Mouse (Mus musculus) Patski (cell line): ENCODE measurements at regions not wholly inside any gene's neighbourhood (a gene's known extent, or its start where the extent isn't known, plus 50 kb on each side); places are given as distances from the start of the nearest gene placed in this dataset.

Experiments used
- ATAC-seq: fragments of 100-300 bp; one replicate; pipeline ENCODE4 v1.8.0; 2021
- CTCF ChIA-PET: fragments of 350-600 bp; sonication (Branson Sonifier 250); formaldehyde crosslinking; loops from one replicate; lab custom pipeline; 2022; ENCODE audit warnings: inconsistent platforms; lab: Charles Lee
- POLR2A ChIA-PET: fragments of 350-600 bp; sonication (Branson Sonifier 250); formaldehyde crosslinking; loops from one replicate; lab custom pipeline; 2022; ENCODE audit warnings: antibody characterized with exemption, inconsistent platforms; lab: Charles Lee
- DNase-seq: peaks from one replicate; pipeline ENCODE4 v3.0.0-alpha.2; 2011; ENCODE audit warnings: low read depth, low spot score
- H3K27me3 ChIP-seq: fragments of 371-371 bp; one replicate; pipeline ENCODE4 v1.5.1; 2021
- CTCF ChIP-seq: fragments of 100-300 bp; IDR thresholded peaks from one replicate; pipeline ENCODE4 v1.5.1; 2021
- in situ Hi-C: fragments of 300-500 bp; cut with MboI; formaldehyde crosslinking; loops from 3 replicates; pipeline ENCODE4 v1.11.1; 2018; ENCODE audit warnings: low pct_unique_long_range_greater_than_20kb, mixed read lengths

GRCm38 (mm10) chr17:4724031-4724430 lies 270.1 kb upstream of the Arid1b start:
- POLR2A ChIA-PET, result no interaction called here
- CTCF ChIA-PET, result no interaction called here
- in situ Hi-C loops, result no loop called here
- ATAC-seq (no peak), DNase-seq (no peak)
- TF ChIP-seq CTCF, result no peak
- no peaks in the 10 kb centered on the region for H3K27me3 ChIP-seq

- in situ Hi-C loops, result no loop called here
- no peak for DNase-seq
- CTCF ChIA-PET, result no interaction called here
- H3K27me3 ChIP-seq, result no peaks in the 10 kb centered on the region
- no peak for ATAC-seq
- no peak for TF ChIP-seq CTCF
- POLR2A ChIA-PET, result no interaction called here
Observed at GRCm38 (mm10) chr17:4726331-4726741, 267.8 kb upstream of the Arid1b start.

DNA sequence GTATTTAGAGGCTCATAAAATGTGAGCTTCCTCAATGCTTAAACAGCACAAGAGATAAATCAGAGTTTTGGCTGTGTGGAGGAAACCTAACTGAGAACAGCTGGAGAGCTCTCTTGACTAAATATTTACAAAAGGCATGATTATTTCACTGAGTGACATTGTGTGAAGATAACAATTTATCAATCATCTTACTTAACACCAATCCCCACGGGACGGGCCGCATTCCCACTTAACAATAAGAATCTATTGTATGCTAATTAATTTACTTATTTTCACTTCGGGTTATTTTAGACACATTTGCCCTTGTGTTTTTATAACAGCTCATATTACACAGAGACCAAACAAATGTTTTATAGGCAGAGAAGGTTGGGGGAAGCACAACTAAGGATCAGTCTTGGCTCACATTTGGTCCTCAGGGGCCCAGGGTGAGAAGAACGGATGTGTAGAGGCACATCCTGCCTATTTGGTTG lies 259.7 kb upstream of the Arid1b start:
- no peak for DNase-seq

DNA sequence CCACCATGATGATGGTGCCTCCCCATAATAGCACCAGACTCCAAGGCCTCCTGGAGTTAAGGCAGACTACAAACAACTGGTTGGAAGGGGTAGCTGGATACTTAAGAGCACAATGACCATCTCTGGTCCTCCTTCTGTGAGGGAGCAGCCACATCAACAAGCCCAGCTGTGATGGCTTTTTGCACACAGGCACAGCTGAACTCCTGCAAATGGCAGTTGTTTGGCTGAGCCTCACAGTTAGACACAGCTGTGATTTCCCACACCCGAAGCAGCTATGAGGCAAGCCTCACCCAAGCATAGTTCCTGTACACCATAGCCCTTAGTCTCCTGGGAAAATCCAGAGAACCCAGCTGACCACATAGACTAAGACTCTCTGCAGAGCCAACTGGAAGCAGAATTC lies 258.9 kb upstream of the Arid1b start:
- ChIA-PET POLR2A (interaction anchor here (0.5 kb wide), 1 partner anchor 139 kb away, joined by 3 read pairs; no protein-coding TSS in a partner anchor), CTCF (no interaction called here)
- DNase-seq, result peak; percentile 28

More for the DNA sequence above, 259.7 kb upstream of the Arid1b start:
- ChIA-PET CTCF (interaction anchor here (0.9 to 1.6 kb wide), 2 partner anchors 8 to 71 kb away, joined by 3 read pairs; no protein-coding TSS in a partner anchor), POLR2A (no interaction called here)
- no peaks in the 10 kb centered on the region for H3K27me3 ChIP-seq
- ATAC-seq, result no peak
- in situ Hi-C loops, result no loop called here
- TF ChIP-seq CTCF, result no peak

GRCm38 (mm10) chr17:4736689-4737088 lies 257.4 kb upstream of the Arid1b start:
- in situ Hi-C loops, result no loop called here
- ChIA-PET POLR2A (no interaction called here), CTCF (no interaction called here)
- no peaks in the 10 kb centered on the region for H3K27me3 ChIP-seq
- DNase-seq (no peak), ATAC-seq (no peak)
- no peak for TF ChIP-seq CTCF

More for the DNA sequence above, 258.9 kb upstream of the Arid1b start:
- in situ Hi-C loops, result no loop called here
- ATAC-seq, result peak; percentile 57
- no peaks in the 10 kb centered on the region for H3K27me3 ChIP-seq
- no peak for TF ChIP-seq CTCF

GRCm38 (mm10) chr17:4738717-4739485 lies 255.2 kb upstream of the Arid1b start:
- no peaks in the 10 kb centered on the region for H3K27me3 ChIP-seq
- DNase-seq, result no peak
- no peak for TF ChIP-seq CTCF
- CTCF ChIA-PET, result interaction anchor here (0.7 kb wide), 1 partner anchor 14 kb away, joined by 3 read pairs; no protein-coding TSS in a partner anchor
- no peak for ATAC-seq
- in situ Hi-C loops, result no loop called here
- POLR2A ChIA-PET, result no interaction called here

DNA sequence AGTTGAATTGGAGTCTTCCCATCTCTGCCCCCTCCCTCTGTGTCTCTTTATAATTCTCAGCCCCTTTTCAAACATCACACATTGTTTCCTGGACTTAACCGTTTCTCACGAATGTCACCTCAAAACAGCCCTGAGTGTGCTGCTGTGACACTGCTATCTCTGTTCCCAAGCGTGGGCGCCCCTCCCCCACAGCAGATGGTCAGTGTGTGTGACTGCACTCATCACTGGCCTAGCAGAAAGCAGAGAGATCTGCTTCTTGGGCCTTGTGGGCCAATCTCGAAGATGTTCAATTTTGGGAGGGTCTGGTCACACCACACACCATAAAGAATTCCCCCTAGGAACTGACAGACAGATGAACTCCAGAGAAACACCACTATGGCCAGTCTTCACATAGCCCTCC lies 253.3 kb upstream of the Arid1b start:
- no peaks in the 10 kb centered on the region for H3K27me3 ChIP-seq
- POLR2A ChIA-PET, result no interaction called here

DNA sequence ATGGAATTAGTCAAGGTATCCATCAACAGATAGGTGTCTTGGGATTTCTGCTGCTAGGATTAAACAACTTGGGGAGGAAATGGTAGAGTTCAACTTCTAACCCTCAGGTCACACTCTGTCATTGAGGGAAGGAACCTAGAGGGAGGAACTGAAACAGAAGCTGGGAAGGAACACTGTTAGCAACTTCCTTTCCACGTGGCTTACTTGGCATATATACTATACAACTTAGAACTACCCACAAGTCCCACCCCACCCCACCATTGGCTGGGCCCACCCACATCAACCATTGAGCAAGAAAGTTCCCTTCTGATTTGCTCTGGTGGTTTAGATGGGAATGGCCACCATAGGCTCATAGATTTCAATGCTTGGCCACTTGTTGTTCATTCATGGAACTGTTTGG lies 251.8 kb upstream of the Arid1b start:
- ChIA-PET CTCF (interaction anchor here (0.8 to 1.1 kb wide), 2 partner anchors 8 to 20 kb away, joined by 3 read pairs; no protein-coding TSS in a partner anchor), POLR2A (interaction anchor here (0.8 kb wide), 1 partner anchor 13 kb away, joined by 4 read pairs; no protein-coding TSS in a partner anchor)
- ATAC-seq, result no peak
- DNase-seq, result no peak
- TF ChIP-seq CTCF, result no peak
- in situ Hi-C loops, result no loop called here
- no peaks in the 10 kb centered on the region for H3K27me3 ChIP-seq

More for the DNA sequence above, 253.3 kb upstream of the Arid1b start:
- no peak for ATAC-seq
- no peak for DNase-seq
- TF ChIP-seq CTCF, result no peak
- in situ Hi-C loops, result no loop called here
- CTCF ChIA-PET, result no interaction called here

- CTCF ChIA-PET, result interaction anchor here (1.2 kb wide), 1 partner anchor 11 kb away, joined by 3 read pairs; no protein-coding TSS in a partner anchor
- H3K27me3 ChIP-seq, result no peaks in the 10 kb centered on the region
- TF ChIP-seq CTCF, result no peak
- ATAC-seq (no peak), DNase-seq (no peak)
- in situ Hi-C loops, result no loop called here
- POLR2A ChIA-PET, result no interaction called here
Observed at GRCm38 (mm10) chr17:4762956-4763355, 231.2 kb upstream of the Arid1b start.

GRCm38 (mm10) chr17:4765723-4766122 lies 228.4 kb upstream of the Arid1b start:
- TF ChIP-seq CTCF, result no peak
- POLR2A ChIA-PET, result no interaction called here
- no peaks in the 10 kb centered on the region for H3K27me3 ChIP-seq
- in situ Hi-C loops, result no loop called here
- ATAC-seq (no peak), DNase-seq (no peak)
- CTCF ChIA-PET, result no interaction called here

DNA sequence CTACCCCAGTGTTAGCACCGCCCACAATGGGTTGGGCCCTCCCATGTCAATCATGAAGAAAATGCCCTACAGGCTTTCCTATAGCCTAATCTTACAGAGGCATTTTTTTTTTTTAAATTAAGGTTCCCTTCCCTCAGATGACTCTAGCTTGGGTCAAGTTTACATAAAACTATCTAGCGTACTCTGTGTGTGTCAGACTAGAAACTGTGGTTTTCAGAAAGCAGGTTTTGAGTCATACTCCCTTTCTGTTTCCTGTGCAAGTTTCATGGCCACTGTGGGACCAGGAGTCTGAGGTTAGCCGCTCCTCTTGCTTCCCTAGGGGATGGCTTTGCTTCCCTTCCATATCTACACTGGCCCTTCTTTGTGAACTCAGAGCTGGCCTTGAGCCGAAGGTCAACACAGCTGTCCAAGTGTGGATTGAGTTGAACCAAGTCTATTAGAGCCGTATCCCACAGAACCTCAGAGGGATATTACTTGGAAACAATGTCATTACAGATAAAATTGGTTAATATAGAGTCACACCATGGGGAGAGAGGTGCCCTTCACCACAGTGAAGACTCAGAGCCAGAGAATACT lies 226.1 kb upstream of the Arid1b start:
- CTCF ChIA-PET, result no interaction called here
- H3K27me3 ChIP-seq, result no peaks in the 10 kb centered on the region
- TF ChIP-seq CTCF, result no peak
- POLR2A ChIA-PET, result no interaction called here
- DNase-seq (no peak), ATAC-seq (no peak)
- in situ Hi-C loops, result no loop called here
